Mouse (Mus musculus) embryonic fibroblast, embryonic 13.5 days (primary cell): ENCODE measurements around the gene Pan3.

Experiments used
- CTCF ChIP-seq: IDR thresholded peaks from 2 replicates; pipeline ENCODE4 v1.5.1; 2011; ENCODE audit warnings: mild to moderate bottlenecking, control low read depth, low read length, moderate library complexity, borderline replicate concordance; ENCODE audit not compliant: insufficient read depth
- POLR2A ChIP-seq: IDR thresholded peaks from 2 replicates; pipeline ENCODE4 v1.6.1; 2011; ENCODE audit warnings: low read depth, mild to moderate bottlenecking, control low read depth, low read length, moderate library complexity

GRCm38 (mm10) chr5:147551879-147552627 lies 122.1 kb downstream of the Pan3 start:
- TF ChIP-seq CTCF, result no peak
- TF ChIP-seq POLR2A, result no peak
